Mouse (Mus musculus) heart, postnatal 14 days (tissue): ENCODE results near the gene Tmem108. TPM values are rescaled to one million over a fixed set of nuclear protein-coding genes. Genes with fewer than 3 reads are reported as not detected.

Source experiments
- DNase-seq, 2 experiments: peaks; one replicate each; pipeline ENCODE4 v3.0.0; 2021 to 2022
- intact Hi-C: fragments of 180-260 bp; cut with DNase I; formaldehyde crosslinking; loops from one replicate; pipeline ENCODE4 v1.15.1; 2025
- long read RNA-seq, 2 experiments: library from polyadenylated mRNA; stranded (forward); transcript quantifications; one replicate each; pipeline ENCODE4 v2.0.0; 2021
- total RNA-seq, 2 experiments: library from RNA; stranded (reverse); gene quantifications; 2 replicates each; pipeline ENCODE4 v1.2.3; 2021

The Tmem108 gene
- 1 to 10 TPM; 5.4 to 5.7 TPM for total RNA-seq
- long read RNA-seq, experiment 1, partial matches to known transcripts, result 3 of 8 reads
- long read RNA-seq, experiment 1, other reads (novel, unspliced or antisense), result 1 of 8 reads
- long read RNA-seq, experiment 2, partial matches to known transcripts, result 0 of 9 reads
- long read RNA-seq, experiment 2, other reads (novel, unspliced or antisense), result 3 of 9 reads

DNA sequence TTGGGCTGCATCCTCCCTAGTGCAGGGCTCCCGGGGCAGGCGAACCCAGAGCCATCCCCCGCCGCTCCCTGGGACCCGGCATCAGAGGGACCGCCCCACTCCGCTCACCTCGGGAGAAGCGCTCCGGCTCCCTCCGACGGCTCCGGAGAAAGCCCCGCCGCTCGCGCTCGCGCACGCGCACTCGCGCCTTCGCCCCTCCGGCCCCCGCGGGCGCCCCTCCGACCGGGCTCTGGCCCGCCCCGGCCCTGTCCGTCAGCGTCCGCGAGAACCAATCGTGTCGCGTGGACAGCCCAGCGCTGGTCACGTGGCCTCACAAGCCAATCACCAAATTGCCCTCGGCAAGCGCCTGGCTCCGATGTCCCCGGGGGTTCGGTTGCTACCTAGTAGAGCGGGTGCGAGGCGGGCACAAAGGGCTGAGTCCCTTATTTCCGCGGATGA, at the start of gene Tmem108:
Gene Tmem108 (minus strand): TSS at position 191 of the 438 bp plus-strand sequence.
- DNase-seq, result peak; percentile 85
- intact Hi-C loops, result loop anchor here (1.0 kb wide), 1 partner anchor 137 kb away; no protein-coding TSS in a partner anchor

DNA sequence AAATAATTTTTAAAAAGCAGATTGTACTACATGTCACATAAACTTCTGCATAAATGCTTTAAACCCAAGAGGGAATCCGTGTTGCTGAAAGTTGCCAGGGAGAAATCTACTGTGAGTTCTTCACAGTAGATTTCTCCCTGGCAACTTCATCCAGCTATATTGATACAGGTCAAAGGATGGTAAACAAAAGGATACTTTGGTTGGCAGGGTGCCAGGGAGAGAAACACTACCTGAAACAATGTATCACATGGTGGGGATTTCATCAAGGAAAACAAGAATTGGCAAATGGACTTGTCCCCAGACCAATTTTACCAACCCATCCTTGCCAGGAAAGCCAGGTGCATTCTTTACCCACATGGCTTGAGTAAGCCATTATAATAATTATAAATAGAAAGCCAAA, 27.4 kb upstream of the Tmem108 start:
- DNase-seq, result no peak
- intact Hi-C loops, result no loop called here

DNA sequence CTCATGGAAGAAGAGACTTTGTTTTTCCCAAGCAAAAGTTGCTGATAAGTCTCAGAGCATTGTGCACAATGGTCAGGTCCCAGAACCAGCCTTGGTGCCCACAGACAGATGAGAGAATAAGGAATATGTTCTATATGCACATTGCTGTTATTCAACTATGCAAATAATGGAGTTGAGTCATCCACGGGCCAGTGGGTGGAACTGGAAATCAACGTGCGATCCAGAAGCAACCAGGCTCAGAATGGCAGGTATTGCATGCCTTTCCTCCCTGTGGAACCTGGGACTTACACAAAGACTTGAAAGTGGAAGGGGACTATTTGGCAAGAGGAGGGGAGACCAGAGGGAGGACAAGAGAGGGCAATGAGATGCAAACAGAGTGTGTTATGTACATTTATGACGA, 22.5 kb upstream of the Tmem108 start:
- intact Hi-C loops, result no loop called here
- no peak for DNase-seq

DNA sequence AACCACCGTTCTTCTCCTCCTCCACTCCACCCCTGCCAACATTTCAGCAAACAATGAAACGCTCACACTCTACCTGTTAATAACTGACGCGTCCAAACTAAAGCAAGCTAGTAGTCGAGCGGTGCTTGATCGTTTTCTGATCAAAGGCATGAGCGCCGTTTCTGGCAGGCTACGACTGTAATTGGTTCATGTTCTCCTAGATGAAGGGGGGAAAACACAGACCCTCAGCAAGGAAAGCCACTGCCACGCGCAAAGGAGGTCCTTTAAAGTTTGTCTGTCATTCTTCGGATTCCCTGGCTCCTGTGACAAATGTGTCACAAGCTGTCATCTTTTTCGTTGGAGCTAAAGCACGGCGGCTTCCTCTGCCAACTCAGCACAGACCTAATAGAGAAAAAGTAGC, 21.6 kb upstream of the Tmem108 start:
- DNase-seq, result no peak
- intact Hi-C loops, result no loop called here

DNA sequence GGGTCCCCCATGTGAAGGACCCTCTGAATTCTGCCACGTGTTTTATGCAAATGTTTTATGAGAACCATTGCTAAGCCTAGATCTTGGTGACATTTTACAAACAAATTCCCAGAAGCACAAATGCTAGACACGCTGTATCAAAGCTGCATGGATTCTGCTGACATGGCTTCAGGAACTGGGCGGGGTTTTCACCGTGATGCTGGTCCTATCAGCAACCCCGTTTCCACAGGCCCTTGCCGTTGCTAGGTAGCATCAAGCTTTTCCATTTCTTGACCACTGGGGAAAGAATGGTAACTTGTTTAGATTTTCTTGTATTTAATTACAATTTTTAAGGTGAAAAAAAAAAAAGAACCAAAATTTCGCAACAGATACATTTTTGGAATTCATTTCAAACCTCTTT, 20.7 kb upstream of the Tmem108 start:
- DNase-seq, result no peak
- intact Hi-C loops, result no loop called here

- DNase-seq, result no peak
- intact Hi-C loops, result no loop called here
Measured at GRCm38 (mm10) chr9:103781407-103781806, 19.8 kb upstream of the Tmem108 start.

DNA sequence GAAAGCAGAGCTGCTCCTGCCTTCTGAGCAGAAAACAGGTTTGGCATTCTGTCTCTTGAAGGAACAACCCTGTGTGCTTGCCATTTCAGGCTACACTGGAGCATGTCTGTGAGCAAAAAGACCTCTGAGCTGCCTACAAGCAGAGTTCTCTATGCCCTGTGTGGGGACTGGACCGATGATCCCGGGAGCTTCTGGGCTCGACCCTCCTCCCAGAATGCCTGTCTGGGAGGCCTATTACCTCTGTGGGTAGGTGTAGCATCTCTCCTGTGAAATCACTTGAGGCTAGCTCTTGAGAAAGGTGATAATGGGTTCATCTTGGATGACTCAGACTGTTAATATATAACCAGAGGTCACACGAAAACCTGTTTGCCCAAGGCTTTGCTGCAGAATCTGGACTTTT, 19.0 kb upstream of the Tmem108 start:
- intact Hi-C loops, result no loop called here
- DNase-seq, result no peak

DNA sequence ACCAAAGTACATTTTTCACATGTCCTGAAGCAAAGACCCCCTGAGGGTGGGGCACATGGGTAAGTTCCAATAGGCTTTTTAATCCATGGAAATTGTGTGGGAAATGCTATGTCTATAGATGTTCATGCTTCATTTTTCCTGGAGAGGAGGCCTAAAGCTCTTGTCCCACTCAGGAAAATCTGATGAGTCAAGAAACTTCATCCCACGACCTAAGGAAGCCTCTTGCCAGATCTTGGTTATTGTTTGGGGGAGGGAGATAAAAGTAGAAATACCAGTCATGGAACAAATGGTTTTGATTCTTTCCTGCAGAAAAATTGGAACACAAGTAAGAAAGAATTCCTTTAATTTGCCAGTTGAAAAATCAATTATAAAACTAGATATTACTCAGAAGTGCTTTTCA, 16.5 kb upstream of the Tmem108 start:
- intact Hi-C loops, result no loop called here
- DNase-seq, result no peak

- peak in 1 of 2 experiments; percentile 5 for DNase-seq
- intact Hi-C loops, result loop anchor here (1.0 kb wide), 1 partner anchor 137 kb away; no protein-coding TSS in a partner anchor
Measured at GRCm38 (mm10) chr9:103761151-103761571, 476 bp downstream of the Tmem108 start.

GRCm38 (mm10) chr9:103760356-103760755, 1.3 kb downstream of the Tmem108 start:
- no peak for DNase-seq
- intact Hi-C loops, result no loop called here

- intact Hi-C loops, result loop anchor here (1.0 to 2.0 kb wide), 2 partner anchors 237 to 270 kb away; no protein-coding TSS in a partner anchor
- no peak for DNase-seq
Measured at GRCm38 (mm10) chr9:103759829-103760228, 1.8 kb downstream of the Tmem108 start.

DNA sequence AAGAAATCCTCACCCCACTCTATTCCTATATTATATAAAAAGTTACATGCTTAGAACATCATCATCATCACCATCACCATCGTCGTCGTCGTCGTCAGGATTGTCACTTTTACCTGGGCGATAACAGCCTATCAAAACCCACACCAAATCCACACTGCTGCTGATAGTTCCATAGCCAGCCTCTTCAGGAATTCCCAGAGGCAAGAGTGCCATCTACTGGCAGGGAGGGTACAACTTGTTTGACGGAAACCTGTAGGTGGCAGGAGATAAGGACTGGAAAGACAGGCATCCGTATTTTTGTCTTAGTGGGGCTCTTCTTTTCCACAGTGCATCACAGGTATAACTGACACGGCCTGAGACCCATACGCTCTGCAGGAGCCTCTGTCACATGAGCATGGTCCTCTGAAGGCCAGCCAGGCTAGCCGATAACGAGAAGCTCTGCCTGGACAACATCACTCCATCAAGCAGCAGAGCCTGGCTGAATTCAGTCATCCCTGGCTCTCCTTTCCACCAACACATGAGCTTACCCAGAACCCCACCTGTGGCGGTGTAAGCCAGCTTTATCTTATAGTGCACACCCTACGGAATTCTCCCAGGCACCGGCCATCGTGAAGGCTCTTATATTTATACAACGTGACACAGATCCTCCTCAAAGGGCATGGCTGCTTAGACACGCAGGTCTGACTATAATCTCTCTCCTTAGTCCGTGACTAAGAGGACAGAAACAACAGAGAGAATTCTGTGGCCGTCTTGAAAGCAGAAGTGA, 2.5 kb downstream of the Tmem108 start:
- intact Hi-C loops, result loop anchor here (1.0 to 2.0 kb wide), 2 partner anchors 238 to 269 kb away; no protein-coding TSS in a partner anchor

DNA sequence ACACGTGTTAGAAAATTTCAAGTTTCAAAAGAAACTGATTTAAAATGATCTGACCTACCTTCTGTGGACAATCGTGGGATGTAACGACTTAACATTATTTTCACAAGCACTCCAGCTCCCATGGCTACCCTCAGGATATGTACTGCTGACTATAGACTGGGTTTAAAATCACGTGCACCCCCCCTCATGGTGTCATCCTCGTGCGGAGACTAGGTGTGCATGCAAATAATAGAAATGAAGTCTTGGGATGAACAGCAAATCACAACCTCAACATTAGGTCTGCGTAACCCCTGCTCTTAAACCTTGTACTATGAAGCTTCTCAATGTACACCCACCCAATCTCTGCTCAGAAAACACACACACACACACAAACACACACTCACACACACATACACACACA, 3.4 kb downstream of the Tmem108 start:
- intact Hi-C loops, result loop anchor here (2.0 kb wide), 1 partner anchor 239 kb away; no protein-coding TSS in a partner anchor
- no peak for DNase-seq

More for the DNA sequence above, 2.5 kb downstream of the Tmem108 start:
- DNase-seq, result peak; percentile 77 to 89

- intact Hi-C loops, result no loop called here
- no peak for DNase-seq
Measured at GRCm38 (mm10) chr9:103752618-103753017, 9.0 kb downstream of the Tmem108 start.

GRCm38 (mm10) chr9:103751568-103751967, 10.1 kb downstream of the Tmem108 start:
- intact Hi-C loops, result no loop called here
- DNase-seq, result no peak

GRCm38 (mm10) chr9:103750491-103750890, 11.1 kb downstream of the Tmem108 start:
- no peak for DNase-seq
- intact Hi-C loops, result no loop called here

GRCm38 (mm10) chr9:103746598-103746997, 15.0 kb downstream of the Tmem108 start:
- intact Hi-C loops, result no loop called here

DNA sequence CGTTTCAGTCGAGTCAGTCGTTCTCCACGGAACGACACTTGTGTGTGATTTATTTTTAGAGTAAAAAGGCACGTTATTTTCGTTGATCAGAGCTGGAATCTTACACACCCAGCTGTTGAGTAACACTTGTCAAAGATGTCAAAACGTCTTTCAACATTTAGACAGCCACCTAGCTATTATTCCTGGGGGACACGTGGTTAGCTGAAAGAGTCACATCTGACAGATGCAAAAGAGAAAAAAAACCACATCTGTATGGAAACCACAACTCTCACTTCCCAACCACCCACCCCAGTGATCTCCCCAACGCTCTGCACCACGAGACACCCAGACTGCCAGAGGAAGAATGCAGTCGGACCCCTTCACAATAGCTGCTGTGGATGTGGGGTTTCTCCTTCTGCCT, 21.5 kb downstream of the Tmem108 start:
- intact Hi-C loops, result no loop called here

More at GRCm38 (mm10) chr9:103746598-103746997, 15.0 kb downstream of the Tmem108 start:
- no peak for DNase-seq

GRCm38 (mm10) chr9:103739062-103739461, 22.6 kb downstream of the Tmem108 start:
- intact Hi-C loops, result no loop called here
- no peak for DNase-seq

More for the DNA sequence above, 21.5 kb downstream of the Tmem108 start:
- DNase-seq, result no peak

- intact Hi-C loops, result no loop called here
- no peak for DNase-seq
Measured at GRCm38 (mm10) chr9:103729716-103730115, 31.9 kb downstream of the Tmem108 start.

- DNase-seq, result no peak
- intact Hi-C loops, result no loop called here
Measured at GRCm38 (mm10) chr9:103726751-103727462, 34.7 kb downstream of the Tmem108 start.
